Mouse (Mus musculus) intestine, embryonic 15.5 days (tissue): Measurements from ENCODE around the gene Lrrc75a. TPM values are rescaled to one million over a fixed set of nuclear protein-coding genes. Genes with fewer than 3 reads are reported as not detected.
"Not testable (repeated sequence)": the region's sequence is repeated elsewhere in the genome, so short reads cannot be mapped to it uniquely, and the experiment has no call there.

Source experiments
- ATAC-seq: fragments of 200-750 bp; cut with Nextera tagmentation; 2 replicates; pipeline ENCODE4 v1.8.0; 2017; ENCODE audit warnings: moderate TSS enrichment, moderate library complexity
- H3K27ac ChIP-seq: fragments of 300-500 bp; sonication (generic); 2 replicates; pipeline ENCODE4 v1.5.1; 2015; ENCODE audit warnings: mild to moderate bottlenecking, inconsistent platforms
- H3K27me3 ChIP-seq: fragments of 300-500 bp; sonication (generic); replicated peaks from 2 replicates; pipeline ENCODE4 v1.6.1; 2015; ENCODE audit warnings: inconsistent platforms
- H3K36me3 ChIP-seq: fragments of 300-500 bp; sonication (generic); 2 replicates; pipeline ENCODE4 v1.6.1; 2015; ENCODE audit warnings: inconsistent platforms
- H3K4me1 ChIP-seq: fragments of 300-500 bp; sonication (generic); replicated peaks from 2 replicates; pipeline ENCODE4 v1.6.1; 2015; ENCODE audit warnings: inconsistent platforms
- H3K4me2 ChIP-seq: fragments of 300-500 bp; sonication (generic); replicated peaks from 2 replicates; pipeline ENCODE4 v1.6.1; 2015; ENCODE audit warnings: mild to moderate bottlenecking, inconsistent platforms
- H3K4me3 ChIP-seq: fragments of 300-500 bp; sonication (generic); replicated peaks from 2 replicates; pipeline ENCODE4 v1.5.1; 2015; ENCODE audit warnings: inconsistent platforms
- H3K9ac ChIP-seq: fragments of 300-500 bp; sonication (generic); 2 replicates; pipeline ENCODE4 v1.6.1; 2015; ENCODE audit warnings: inconsistent platforms
- H3K9me3 ChIP-seq: fragments of 300-500 bp; sonication (generic); 2 replicates; pipeline ENCODE4 v1.6.1; 2016; ENCODE audit warnings: inconsistent platforms
- WGBS: fragments of 180-500 bp; shearing (Covaris S2); methylation state at CpG from one replicate; pipeline ENCODE4 v1.1.7; 2015; 5-methylcytosine and 5-hydroxymethylcytosine counted together
- polyA plus RNA-seq: library from polyadenylated mRNA; unstranded; fragments of >200 nt; fragmentation: Nextera tagmentation; extraction: Ambion mirVana; gene quantifications from 2 replicates; pipeline ENCODE4 v1.2.1, GENCODE M21; 2015

Lrrc75a gene
- polyA plus RNA-seq, 1 experiment from 2014 or later = 17.3 TPM

DNA sequence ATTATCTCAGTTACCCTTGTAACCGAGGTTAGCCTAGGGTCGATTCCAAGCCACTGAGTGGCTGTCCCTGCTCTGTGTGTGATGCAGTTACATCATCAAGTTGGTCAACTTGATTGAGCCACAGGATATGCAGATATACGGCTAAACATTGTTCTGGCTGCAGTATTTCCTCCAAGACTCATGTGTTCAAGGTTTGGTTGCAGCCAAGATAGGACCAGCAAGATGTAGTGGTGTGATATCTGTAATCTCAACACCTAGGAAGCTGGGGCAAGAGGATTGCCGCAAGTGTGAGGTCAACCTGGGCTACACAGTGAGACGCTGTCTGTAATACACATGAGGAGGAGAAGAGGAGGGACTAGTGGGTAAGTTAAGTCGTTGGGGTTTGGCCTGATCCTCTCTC lies 15.9 kb upstream of the Lrrc75a start:
- 0 out of 2 replicates have a peak, but pooled peaks cover 5% of the 10 kb centered on the region for H3K36me3 ChIP-seq
- H3K4me3 ChIP-seq = no peak overlapping the region
- H3K9me3 ChIP-seq = no peaks in the 10 kb centered on the region
- no peak overlapping the region for H3K27ac ChIP-seq
- WGBS = 87% methylated on average over 6 of the region's 6 CpGs
- ATAC-seq = no peak
- no peak overlapping the region for H3K9ac ChIP-seq
- H3K4me2 ChIP-seq = no peak overlapping the region
- H3K27me3 ChIP-seq = no peaks in the 10 kb centered on the region
- no peaks in the 10 kb centered on the region for H3K4me1 ChIP-seq

DNA sequence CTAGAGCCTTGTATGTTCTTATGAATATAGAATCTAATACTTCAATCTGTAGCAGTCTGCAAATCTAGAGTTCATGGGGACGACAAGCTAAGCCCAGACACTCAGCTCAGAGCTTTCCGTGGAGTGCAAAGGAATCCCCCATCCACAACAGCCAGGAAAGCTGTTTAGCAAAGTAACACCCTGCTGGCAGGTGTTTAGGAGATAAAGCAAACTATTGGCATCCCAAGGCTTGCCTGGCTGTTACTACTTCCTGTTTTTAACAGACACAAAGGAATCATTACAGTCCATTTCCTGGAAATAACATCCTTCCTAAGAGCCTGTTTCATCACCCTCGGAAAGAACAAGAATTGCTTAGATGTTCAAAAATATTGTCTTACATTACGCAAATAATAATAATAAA lies 12.6 kb upstream of the Lrrc75a start:
- H3K4me1 ChIP-seq = no peaks in the 10 kb centered on the region
- no peak for ATAC-seq

DNA sequence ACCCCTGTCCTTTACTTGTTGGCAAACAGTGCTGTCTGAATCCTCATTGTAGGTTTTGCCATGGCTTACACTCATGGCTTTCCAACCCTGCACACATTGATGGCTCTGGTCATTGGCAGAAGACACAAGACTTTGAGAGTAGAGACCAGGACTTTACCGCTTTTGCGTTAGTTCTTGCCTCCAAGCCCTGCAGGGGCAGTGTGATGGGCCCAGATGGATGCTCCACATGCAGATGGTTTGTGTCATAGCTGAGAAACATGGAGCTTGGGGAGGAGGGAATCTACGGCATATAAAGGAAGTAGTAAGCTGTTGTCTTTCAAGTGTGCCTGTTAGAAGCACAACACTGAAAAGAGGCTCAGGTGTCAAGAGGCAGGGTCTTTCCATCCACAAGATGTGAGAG lies 3.8 kb upstream of the Lrrc75a start:
- Histone ChIP-seq H3K27ac (no peak overlapping the region), H3K9ac (no peak overlapping the region), H3K4me2 (no peak overlapping the region), H3K27me3 (no peaks in the 10 kb centered on the region), H3K4me1 (peaks cover 6% of the 10 kb centered on the region; the same call in 1 of the 2 replicates), H3K36me3 (0 out of 2 replicates have a peak, but pooled peaks cover 6% of the 10 kb centered on the region), H3K4me3 (no peak overlapping the region), H3K9me3 (no peaks in the 10 kb centered on the region)
- no peak for ATAC-seq
- 87% methylated on average over 3 of the region's 3 CpGs for WGBS

More for the DNA sequence above, 12.6 kb upstream of the Lrrc75a start:
- Histone ChIP-seq H3K4me2 (no peak overlapping the region), H3K36me3 (0 out of 2 replicates have a peak, but pooled peaks cover 5% of the 10 kb centered on the region), H3K9me3 (no peaks in the 10 kb centered on the region), H3K9ac (no peak overlapping the region), H3K4me3 (no peak overlapping the region), H3K27ac (no peak overlapping the region), H3K27me3 (no peaks in the 10 kb centered on the region)
- 53% methylated on average over 4 of the region's 4 CpGs for WGBS

DNA sequence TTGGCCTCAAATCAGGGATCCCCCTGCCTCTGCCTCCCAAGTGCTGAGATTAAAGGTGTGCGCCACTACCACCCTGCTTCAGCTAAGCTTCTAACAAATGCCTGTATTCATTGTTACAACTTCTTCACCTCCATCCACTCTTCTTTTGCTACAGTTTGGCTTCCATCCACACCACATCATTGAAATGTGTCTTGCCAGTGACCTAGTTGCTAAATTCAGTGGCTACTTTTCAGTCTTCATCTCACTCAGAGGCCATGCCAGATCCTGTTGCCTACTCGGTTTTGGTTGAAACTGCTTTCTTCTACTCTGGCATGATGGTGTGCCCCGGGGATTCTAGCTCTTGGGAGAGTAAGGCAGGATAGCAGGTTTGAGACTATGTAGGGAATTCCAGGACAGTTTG lies 3.2 kb upstream of the Lrrc75a start:
- no peaks in the 10 kb centered on the region for H3K27me3 ChIP-seq
- no peak overlapping the region for H3K9ac ChIP-seq
- H3K9me3 ChIP-seq = no peaks in the 10 kb centered on the region
- H3K4me1 ChIP-seq = peaks cover 9% of the 10 kb centered on the region
- no peak for ATAC-seq
- WGBS = 89% methylated on average over 3 of the region's 3 CpGs
- 0 out of 2 replicates have a peak, but pooled peaks cover 6% of the 10 kb centered on the region for H3K36me3 ChIP-seq
- H3K27ac ChIP-seq = no peak overlapping the region
- no peak overlapping the region for H3K4me2 ChIP-seq
- H3K4me3 ChIP-seq = no peak overlapping the region

DNA sequence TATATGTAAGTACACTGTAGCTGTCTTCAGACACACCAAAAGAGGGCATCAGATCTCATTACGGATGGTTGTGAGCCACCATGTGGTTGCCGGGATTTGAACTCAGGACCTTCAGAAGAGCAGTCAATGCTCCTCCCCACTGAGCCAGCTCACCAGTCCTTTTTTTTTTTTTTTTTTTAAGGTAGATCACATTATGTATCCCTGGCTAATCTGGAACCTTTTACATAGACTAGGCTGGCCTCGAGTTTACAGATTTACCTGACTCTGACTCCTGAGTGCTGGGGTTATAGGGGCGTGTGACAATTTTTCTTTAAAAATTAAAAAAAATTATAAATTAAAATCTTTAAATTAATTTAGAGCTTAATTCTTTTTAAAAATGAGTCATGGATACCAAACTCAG lies 1.5 kb upstream of the Lrrc75a start:
- not testable (repeated sequence) for H3K4me3 ChIP-seq

DNA sequence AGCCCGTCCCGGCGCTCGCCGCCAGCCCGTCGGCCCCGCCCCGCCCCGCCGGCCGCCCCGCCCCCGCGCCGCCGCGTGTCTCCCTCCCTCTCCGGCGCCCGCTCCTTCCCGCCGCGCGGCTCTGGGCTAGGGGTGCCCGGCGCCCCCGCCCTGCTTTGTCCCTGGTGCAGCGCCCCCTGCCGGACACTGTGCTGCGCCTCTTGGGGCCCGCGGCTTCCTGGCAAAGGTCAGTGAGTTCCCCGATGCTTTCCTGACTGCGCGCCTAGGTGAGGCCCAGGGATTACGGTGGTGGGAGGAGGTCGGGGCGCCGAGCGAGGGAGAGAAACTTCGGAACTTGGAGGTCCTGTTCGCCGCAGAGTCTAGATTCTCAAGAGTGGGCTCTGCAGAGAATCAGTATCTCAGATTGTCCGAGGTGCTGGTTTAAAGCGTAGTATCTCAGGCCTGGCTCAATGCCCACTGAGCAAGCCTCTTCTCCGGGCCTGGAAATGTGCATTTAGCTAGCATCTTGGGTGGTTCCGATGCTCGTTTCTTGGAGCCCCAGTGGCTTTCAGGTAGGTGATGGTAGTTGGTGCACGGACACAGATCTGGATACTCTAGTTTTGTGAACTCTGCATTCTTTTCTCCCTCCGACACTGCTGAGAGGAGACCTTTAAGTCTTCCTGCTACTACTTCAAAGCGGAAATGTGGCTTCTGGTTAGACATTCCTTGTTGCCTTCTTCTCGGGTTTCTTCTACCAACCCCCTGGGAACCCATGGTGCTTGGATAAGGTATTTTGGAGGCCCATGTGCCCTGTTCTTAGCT lies 468 bp upstream of the Lrrc75a start, which contains the start of gene Mmgt2:
Gene Mmgt2, plus strand, starts transcription at position 74 of the 801 bp plus-strand sequence.
- Histone ChIP-seq H3K36me3 (0 out of 2 replicates have a peak, but pooled peaks cover 3% of the 10 kb centered on the region), H3K9ac (peak within 1 kb of the TSS; percentile 73), H3K4me2 (peak within 1 kb of the TSS; percentile 93), H3K27ac (peak within 1 kb of the TSS; percentile 91), H3K9me3 (no peaks in the 10 kb centered on the region), H3K4me3 (peak within 1 kb of the TSS; percentile 78), H3K27me3 (no peaks in the 10 kb centered on the region), H3K4me1 (peaks cover 35% of the 10 kb centered on the region)
- WGBS = under 1% methylated on average over 25 of the region's 53 CpGs
- ATAC-seq = peak; percentile 92

More for the DNA sequence above, 1.5 kb upstream of the Lrrc75a start:
- not testable (repeated sequence) for H3K9ac ChIP-seq, H3K27me3 ChIP-seq, ATAC-seq, H3K9me3 ChIP-seq, H3K27ac ChIP-seq, H3K36me3 ChIP-seq
- H3K4me1 ChIP-seq = peaks cover 27% of the 10 kb centered on the region
- H3K4me2 ChIP-seq = peak overlapping the region; percentile 93
- WGBS = 74% methylated on average over 4 of the region's 4 CpGs

DNA sequence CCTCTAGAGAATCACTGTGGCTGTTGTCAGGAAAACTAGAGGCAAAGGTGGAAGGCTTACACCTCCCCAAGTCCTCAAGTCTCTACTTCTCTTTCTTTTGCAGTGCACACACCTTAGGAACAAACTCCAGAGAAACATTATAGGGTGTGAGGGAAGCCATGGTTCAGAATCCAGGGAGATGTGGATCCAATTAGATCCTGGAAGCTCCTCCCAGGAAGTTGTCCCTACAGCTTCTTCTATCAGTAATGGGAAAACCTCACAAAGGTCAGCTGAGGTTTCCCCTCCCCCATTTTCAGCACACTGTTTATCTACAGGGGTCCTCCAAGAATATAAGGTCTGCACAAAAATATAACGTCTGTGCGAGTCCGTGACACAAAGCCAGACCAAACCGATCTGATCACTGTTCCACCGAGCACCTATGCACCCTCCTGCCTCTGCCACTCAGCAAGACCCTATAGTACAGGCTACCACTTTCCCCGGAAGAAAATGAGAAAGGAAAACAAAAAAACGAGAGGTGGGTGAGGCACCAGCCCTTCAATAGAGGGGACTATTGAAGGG lies 1.3 kb downstream of the Lrrc75a start:
- Histone ChIP-seq H3K4me2 (peak overlapping the region; percentile 93), H3K4me3 (peak overlapping the region; percentile 78), H3K4me1 (peaks cover 47% of the 10 kb centered on the region), H3K36me3 (0 out of 2 replicates have a peak, but pooled peaks cover under 1% of the 10 kb centered on the region), H3K9me3 (no peaks in the 10 kb centered on the region), H3K9ac (peak overlapping the region; percentile 73), H3K27ac (peak overlapping the region; percentile 83), H3K27me3 (no peaks in the 10 kb centered on the region)
- WGBS = 48% methylated on average over 7 of the region's 7 CpGs
- no peak for ATAC-seq

DNA sequence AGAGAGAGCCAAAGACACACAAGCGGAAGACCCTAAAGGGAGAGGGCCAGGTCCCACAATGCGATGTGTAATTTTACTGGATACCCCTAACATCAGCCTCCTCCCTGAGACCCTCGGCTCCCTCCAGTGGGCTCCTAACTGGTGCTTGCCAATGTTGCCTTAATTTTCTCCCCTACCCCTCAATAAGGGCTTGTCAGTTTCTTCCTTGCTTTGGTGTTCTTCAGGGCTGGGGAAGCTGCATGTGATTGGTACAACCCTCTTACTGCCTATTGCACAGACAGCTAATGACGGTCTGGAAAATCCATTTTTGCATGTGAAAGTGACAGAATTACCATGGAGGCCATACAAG lies 1.9 kb downstream of the Lrrc75a start:
- peak overlapping the region; percentile 66 for H3K27ac ChIP-seq
- H3K9ac ChIP-seq = 0 out of 2 replicates have a peak overlapping the region, but pooled peaks have one; percentile 20
- no peak for ATAC-seq
- 27% methylated on average over 4 of the region's 4 CpGs for WGBS
- H3K9me3 ChIP-seq = no peaks in the 10 kb centered on the region
- peaks cover 49% of the 10 kb centered on the region for H3K4me1 ChIP-seq
- H3K4me3 ChIP-seq = peak overlapping the region; percentile 78
- H3K27me3 ChIP-seq = no peaks in the 10 kb centered on the region
- H3K36me3 ChIP-seq = no peaks in the 10 kb centered on the region
- H3K4me2 ChIP-seq = peak overlapping the region; percentile 93

DNA sequence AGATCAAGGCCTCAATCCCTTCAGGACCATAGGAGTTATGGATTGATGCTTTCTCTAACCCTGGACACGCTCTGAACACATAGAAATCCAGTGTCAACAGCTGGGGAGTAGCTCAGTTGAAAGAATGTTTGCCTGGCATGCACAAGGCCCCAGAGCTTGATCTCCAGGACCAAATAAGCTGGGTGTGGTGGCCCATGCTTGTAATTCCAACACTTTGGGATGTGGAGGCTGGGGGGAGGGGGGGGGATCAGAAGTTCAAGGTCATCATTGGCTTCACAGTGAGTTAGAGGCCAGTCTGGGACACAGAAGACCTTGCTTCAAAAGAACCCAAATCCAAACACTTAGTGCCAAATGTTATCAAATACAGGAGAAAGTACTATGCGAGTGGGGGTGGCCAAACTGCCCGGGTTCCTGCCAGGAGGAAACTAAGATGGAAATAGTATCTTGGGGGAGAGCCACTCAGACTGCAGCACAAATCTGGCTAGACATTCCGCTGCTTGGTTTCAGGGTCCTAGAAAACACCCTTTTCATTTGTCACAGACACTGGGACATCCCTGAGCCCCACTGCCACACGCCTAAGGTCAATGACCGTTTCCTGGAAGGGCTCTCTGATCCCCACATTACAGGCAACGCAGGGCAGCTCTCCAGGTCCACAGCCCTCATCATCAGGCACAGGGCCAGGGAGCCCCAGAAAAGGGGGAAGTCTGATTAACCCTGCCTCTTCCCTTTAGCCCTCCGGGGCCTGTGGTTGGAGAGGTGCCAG lies 2.4 kb downstream of the Lrrc75a start:
- Histone ChIP-seq H3K9me3 (no peaks in the 10 kb centered on the region), H3K9ac (peak overlapping the region; percentile 20; the same call in 1 of the 2 replicates), H3K4me2 (peak overlapping the region; percentile 93), H3K4me3 (peak overlapping the region; percentile 78), H3K4me1 (peaks cover 50% of the 10 kb centered on the region), H3K27me3 (no peaks in the 10 kb centered on the region), H3K36me3 (no peaks in the 10 kb centered on the region), H3K27ac (peak overlapping the region; percentile 66)
- no peak for ATAC-seq
- 17% methylated on average over 8 of the region's 8 CpGs for WGBS

DNA sequence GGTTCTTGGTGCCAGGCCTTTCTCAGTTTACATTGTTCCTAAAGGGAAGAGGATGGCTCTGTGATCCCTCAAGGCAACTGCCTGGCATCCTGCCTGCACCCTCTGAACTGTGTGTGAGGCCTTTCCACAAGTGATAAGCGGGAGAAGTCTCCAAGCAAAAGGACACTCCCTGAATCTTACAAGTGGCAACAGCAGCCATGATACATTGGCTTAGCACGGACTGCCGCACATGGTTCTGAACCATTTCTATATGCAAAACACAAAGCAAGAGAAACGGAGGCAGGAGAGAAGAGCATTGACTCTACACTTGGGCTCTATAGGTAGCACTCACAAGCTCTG lies 3.0 kb downstream of the Lrrc75a start:
- ATAC-seq = no peak
- no peaks in the 10 kb centered on the region for H3K36me3 ChIP-seq
- 75% methylated on average over 4 of the region's 4 CpGs for WGBS

DNA sequence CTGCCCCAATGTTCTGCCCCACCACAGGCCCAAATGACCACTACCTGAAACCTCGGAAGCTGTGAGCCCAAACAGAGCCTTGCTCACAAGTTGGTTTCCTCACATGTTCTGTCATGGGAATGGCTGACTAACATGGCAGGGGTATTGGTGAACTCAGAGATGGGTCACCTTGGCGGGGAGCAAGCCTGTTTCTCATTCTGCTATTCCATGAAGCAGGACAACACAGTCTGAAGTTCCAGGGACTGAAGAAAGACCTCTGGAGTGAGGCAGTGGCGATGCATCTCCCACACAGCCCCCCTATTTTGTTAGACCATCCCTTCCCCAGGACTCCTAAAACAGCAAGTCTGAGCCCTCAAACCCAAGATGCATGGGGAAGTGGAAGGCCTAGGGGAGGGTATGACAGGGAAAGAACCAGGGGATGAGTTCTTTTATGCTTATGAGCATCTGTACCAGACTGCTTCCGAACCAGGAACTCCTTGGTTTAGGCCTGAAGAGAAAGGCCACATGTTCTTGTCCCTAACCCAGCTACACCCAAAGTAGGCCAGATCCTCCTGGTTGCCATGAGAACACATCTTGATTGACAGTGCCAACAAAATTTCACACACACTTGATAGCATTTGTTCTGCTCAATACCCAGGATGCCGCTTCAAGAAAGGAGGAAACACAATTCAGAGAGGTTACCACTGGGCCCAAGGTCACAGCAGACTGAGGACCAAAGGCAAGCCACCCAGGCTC lies 3.6 kb downstream of the Lrrc75a start:
- Histone ChIP-seq H3K4me3 (no peak overlapping the region), H3K27ac (0 out of 2 replicates have a peak overlapping the region, but pooled peaks have one; percentile 66), H3K9me3 (no peaks in the 10 kb centered on the region), H3K27me3 (no peaks in the 10 kb centered on the region), H3K4me1 (peaks cover 50% of the 10 kb centered on the region), H3K36me3 (no peaks in the 10 kb centered on the region), H3K4me2 (peak overlapping the region; percentile 93; the same call in 1 of the 2 replicates), H3K9ac (no peak overlapping the region)
- ATAC-seq = no peak
- 89% methylated on average over 5 of the region's 5 CpGs for WGBS

More for the DNA sequence above, 3.0 kb downstream of the Lrrc75a start:
- Histone ChIP-seq H3K9ac (no peak overlapping the region), H3K4me1 (peaks cover 50% of the 10 kb centered on the region), H3K27ac (peak overlapping the region; percentile 66), H3K4me3 (no peak overlapping the region), H3K9me3 (no peaks in the 10 kb centered on the region), H3K4me2 (peak overlapping the region; percentile 93), H3K27me3 (no peaks in the 10 kb centered on the region)
